Mouse (Mus musculus) liver (tissue): Measurements from ENCODE around the gene Fndc3b.

Source experiments
- DNase-seq: peaks from one replicate; pipeline ENCODE4 v3.0.0-alpha.2; 2020; ENCODE audit warnings: mixed read lengths

The Fndc3b gene

DNA sequence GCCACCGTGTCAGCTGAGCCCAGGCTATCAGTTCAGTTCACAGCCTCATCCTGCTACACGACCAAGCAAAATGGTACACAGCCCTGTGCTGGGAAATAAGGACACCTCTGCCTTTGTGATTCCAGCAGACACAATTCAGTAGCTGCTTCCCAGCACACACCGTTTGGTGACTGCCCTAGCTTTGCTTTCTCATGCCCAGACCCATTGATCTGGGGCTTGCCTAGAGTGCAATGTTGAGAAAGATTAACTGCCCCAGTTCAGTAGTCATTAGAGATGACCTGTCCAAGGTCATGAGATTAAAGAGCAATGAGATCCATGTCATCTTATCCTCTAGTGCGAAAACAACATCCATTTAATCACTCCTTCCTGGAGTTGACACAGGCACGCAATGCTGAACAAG lies 47.9 kb downstream of the Fndc3b start:
- DNase-seq, result no peak

DNA sequence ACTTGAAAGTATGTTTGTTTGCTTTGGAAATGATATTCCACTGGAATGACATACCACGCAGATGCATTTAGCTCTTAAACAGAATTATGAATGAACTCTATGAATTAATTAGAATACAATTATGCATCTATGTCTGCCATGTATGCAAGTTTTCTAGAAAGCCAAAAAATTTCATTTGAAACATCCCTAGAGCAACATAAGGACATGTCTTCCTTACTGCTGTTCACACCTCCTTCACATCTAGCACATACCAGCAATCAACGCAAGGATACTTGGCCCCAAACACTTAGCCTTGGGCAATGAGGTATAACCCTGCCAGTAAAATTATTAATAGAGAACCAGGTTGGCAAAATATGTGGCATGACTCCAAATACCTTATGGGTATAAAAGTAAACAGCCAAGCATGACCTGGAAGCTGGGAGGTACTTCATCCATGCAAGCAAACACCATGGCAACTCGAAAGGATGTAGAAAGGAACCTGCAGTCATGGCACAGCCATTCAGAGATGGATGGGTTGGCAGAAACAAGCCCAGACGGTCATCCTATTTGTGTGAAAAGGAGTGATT lies 52.8 kb downstream of the Fndc3b start:
- DNase-seq, result no peak

GRCm38 (mm10) chr3:27656764-27657390 lies 54.2 kb downstream of the Fndc3b start:
- peak; percentile 57 for DNase-seq

GRCm38 (mm10) chr3:27655673-27656072 lies 55.4 kb downstream of the Fndc3b start:
- no peak for DNase-seq

DNA sequence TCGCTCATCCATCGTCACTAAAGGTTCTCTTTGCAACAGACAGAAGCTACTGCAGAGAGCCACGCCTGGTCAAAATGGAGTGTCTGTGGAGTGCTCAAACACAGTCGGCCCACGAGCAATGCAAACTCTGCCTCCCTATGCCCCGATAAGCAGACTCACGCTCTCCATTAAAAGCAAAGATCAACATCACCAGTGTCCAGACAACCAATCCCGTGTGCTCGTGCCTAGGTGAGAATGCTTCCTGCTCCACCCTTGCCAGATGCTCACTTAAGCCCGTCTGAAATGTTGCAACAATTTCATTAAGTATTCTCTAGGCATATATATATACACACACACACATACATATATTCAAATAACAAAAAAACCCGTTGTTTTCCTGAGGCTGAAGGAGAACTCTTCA lies 56.1 kb downstream of the Fndc3b start:
- DNase-seq, result no peak

DNA sequence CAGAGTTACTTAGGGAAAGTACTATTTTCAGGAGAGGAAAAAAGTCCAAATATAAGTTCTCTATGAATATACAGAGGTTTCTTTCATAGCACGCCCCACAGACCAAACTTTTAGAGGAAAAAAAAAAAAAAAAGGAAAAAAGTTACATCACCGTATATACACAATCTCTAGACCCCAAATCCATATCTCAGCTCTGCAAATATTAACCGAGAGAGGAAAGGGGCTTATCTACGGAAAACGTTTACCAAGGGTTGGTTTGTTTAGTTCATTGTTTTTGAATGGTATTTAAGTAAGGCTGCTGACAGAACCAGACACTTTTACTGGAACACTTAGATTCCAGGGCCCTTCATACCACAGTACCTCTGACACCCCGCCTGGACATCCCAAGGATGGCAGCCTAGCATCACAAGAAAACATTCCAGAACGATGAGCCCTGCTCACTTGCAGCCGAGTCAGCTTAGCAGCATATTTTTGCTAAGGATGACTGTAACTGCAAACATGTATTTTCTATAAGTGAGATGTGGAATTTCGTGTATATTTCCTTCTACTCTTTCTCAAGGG lies 58.6 kb downstream of the Fndc3b start:
- DNase-seq, result no peak

- no peak for DNase-seq
Measured at GRCm38 (mm10) chr3:27651731-27652130, 59.4 kb downstream of the Fndc3b start.

GRCm38 (mm10) chr3:27650083-27650482 lies 61.0 kb downstream of the Fndc3b start:
- no peak for DNase-seq

GRCm38 (mm10) chr3:27649316-27649715 lies 61.8 kb downstream of the Fndc3b start:
- no peak for DNase-seq

DNA sequence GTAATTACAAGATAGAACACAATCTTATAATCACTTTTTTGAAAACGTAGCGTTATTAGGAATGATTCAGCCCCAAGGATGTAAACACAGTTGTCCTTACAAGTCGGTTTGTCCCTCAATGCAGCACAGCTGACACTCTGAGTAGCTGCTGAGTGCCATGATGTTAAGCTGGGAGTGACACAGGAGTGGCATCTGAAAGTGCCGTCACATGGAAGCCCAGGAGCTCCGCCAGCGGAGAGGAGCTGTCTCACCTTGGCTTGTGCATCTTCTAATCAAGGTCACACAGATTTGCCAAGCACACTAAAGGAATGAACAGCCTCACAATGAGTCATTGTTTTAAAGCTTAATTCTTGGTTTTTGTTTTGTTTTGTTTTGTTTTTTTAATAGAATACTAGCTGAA lies 68.7 kb downstream of the Fndc3b start:
- DNase-seq, result no peak

- DNase-seq, result no peak
Measured at GRCm38 (mm10) chr3:27639701-27640100, 71.4 kb downstream of the Fndc3b start.

DNA sequence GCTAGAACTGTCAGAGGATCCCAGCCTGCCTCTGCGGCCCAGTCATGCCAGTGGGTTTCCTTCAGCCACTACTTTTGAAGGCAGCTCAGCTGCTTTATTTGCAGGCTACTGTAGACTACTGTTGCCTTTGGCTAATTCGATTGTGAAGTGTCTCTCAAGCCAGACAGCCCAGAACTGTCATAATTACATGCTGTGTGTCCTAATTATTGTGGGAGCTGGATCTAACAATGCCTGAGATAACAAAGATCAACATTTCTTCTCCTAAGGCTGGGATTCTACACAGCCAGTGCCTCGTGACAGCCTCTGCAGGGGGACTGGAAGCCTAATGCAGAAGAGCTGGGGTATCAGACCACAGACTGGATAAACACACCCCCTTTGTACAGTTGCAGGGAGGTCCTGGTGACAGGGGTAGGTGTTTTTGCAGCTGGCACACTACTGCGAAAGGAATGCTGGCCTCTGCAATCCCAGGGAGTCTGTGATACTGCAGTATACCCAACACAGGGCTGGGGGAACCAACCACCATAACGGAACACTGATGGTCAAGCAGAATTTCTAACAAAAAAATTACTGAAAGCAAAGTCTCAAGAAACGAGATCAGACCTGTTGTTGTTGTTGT lies 74.0 kb downstream of the Fndc3b start:
- no peak for DNase-seq

DNA sequence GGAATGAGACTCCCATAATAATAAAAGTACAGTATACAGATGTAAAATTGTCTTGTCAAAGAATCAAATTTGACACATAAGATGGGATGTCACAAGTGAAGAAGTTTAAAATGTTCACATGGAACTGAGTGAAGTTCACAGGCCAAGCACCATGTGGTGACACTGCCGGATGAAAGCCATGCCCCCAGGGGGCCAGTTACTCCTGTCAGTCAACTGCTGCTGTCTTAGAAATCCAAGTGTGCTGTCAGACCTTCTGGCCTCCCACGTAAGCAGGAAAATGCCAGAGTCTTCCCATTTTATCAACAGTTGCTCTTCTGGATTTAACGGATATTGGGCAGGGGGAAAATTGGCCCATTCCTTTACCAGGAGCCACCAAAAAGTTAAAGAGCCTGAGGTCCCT lies 75.3 kb downstream of the Fndc3b start:
- no peak for DNase-seq

DNA sequence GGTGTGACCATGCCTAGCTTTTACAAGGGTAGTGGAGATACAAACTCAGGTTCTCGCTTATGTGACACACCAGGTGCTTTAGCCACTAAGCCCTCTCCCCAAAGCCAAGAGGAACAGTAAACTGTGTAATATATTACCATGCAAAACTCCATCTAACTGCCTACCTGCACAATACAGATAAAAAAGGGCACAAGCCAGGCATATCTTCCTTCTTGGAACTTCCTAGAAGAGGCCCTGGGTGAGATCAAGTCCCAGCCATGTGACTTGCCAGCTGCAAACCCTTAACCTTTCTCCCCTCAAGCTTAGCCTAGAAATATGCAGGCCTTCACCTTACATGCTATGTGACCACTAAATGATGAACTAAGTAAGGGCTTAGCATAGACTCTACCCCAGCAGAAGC lies 78.2 kb downstream of the Fndc3b start:
- DNase-seq, result no peak

DNA sequence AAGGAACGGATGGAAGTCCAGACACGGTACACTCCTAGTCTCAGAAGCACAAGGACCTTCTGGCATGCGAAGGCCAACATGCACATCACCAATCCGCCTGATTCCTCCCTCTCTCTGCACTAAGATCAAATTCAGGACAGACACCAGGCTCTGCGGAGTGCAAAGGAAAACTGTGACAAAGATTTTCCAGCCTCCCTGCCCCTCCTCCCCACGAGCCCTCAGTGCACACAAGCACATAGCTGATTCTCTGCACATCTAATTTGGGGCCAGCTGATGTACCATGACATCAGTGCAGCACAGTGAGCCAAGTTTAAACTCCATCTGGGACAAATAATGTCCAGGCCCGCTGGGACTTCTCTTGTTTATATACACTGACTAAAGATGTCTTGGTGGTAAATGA lies 80.0 kb downstream of the Fndc3b start:
- DNase-seq, result no peak

DNA sequence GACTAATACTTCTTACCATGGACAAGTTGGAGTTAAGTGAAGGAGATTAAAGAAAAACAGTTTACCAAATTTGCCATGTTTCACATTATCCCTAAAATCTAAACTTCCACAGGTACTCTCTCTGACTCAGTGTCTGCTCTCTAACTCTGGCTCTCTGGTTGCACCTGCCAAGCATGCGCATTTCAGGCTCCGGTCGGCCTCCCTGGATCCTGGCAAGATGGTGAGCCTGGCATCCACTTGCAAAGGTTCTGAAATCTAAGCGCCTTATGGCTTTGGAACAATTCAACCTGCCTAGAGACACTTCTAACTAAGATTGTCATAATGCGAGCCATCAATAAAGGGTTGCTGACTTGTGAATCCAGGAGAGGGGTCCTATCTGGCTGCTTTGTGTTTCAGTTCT lies 81.4 kb downstream of the Fndc3b start:
- no peak for DNase-seq

- no peak for DNase-seq
Measured at GRCm38 (mm10) chr3:27626301-27626700, 84.8 kb downstream of the Fndc3b start.

DNA sequence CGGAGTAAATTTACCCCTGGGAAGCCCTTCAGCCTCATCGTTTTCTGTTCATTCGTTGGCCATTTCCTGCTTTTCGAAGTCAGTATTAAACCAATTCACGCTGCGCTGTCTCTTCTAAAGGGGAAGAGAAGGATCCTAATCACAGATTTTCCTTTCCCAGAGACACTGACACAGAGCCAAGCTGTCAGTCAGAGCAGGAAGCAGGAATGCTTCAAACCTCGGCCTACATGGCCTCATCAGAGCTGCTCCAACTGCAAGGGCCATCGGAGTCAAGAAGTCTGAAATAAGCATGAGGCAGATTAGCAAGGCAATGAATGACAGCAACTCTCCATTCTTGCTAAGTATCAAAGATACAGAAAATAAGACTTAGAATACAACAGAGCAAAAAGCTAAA lies 85.5 kb downstream of the Fndc3b start:
- no peak for DNase-seq

DNA sequence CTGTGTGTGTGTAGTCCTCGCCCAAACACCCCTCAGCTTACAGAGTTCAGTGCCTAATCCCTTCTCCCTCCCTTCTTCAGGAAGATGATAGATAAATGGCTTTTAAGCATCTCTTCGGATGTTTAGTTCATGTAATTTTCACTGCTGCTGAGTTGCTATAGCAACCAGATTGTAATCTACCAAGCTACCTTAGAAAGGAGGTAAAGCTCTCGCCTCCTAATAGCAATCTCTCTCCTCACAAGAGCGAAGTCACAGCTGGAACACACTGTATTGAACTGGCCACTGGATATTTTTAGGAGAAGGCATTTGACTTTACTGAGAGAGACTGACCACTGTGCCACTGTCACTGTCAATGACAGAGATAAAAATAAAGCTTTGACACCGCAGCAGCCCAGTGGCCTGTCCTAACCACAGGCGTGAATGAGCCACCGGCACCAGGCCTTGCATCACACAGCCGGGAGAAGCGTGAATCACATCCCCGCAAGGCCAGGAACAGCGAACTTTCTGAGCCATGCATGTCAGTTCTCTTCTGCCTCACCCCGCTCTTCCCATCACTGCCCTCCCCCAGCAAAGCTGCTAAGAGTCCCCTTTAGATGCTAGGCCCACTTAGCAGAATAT lies 86.0 kb downstream of the Fndc3b start:
- no peak for DNase-seq

- no peak for DNase-seq
Measured at GRCm38 (mm10) chr3:27622451-27622850, 88.7 kb downstream of the Fndc3b start.

GRCm38 (mm10) chr3:27621176-27621575 lies 89.9 kb downstream of the Fndc3b start:
- no peak for DNase-seq

DNA sequence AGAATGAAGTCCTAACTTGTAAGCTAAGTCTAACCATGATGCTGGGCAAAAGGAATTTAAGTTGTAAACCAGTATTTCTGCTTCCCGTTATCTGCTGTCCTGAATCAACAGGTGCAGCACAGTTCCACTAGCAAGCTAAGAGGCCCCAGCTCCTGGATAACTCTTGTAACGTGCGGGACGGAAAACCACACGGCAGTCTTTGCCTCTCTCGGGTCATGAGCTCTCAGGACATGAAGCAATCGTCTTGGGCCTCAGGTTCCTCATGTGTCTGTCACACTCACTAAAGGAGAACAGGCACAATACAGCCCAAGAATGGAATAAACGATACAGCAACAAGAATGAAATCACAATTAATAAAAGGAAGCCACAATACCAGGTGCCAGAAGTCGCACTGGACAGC lies 93.4 kb downstream of the Fndc3b start:
- no peak for DNase-seq

- no peak for DNase-seq
Measured at GRCm38 (mm10) chr3:27617237-27617499, 93.9 kb downstream of the Fndc3b start.
